Mouse (Mus musculus): ENCODE measurements around the gene Mgst2. TPM values are rescaled to one million over a fixed set of nuclear protein-coding genes. Genes with fewer than 3 reads are reported as not detected.

Gene Mgst2
- total RNA-seq (2014; rRNA removed; ENCODE audit: low replicate concordance) (3.2 and 16.5 TPM in 2 replicates), polyA plus RNA-seq (2015; fragmentation: Nextera tagmentation; extraction: Ambion mirVana) (8.7 and 9.4 TPM in 2 replicates)

- Histone ChIP-seq H3K4me2 (ENCODE audit: low read depth, low read length) (no peak within 1 kb of the TSS), H3K4me1 (ENCODE audit: control insufficient read depth, insufficient read depth) (peaks cover 22% of the 10 kb centered on the region), H3K4me3 (ENCODE audit: low read depth, low read length) (peak within 1 kb of the TSS; percentile 0; the same call in 1 of the 2 replicates), H3K9me3 (replicated peaks; ENCODE audit: control insufficient read depth, low read length) (no peaks in the 10 kb centered on the region), H3K9ac (replicated peaks; ENCODE audit: low read depth, low read length) (no peak within 1 kb of the TSS), H3K36me3 (replicated peaks; ENCODE audit: control insufficient read depth, insufficient read depth, low read length) (no peaks in the 10 kb centered on the region), H3K27me3 (ENCODE audit: control insufficient read depth, insufficient read depth, low read length) (no peaks in the 10 kb centered on the region), H3K27ac (ENCODE audit: low read depth) (no peak within 1 kb of the TSS)
- DNase-seq (ENCODE audit: low spot score) (no peak), ATAC-seq (ENCODE audit: insufficient read depth, low read depth) (no peak)
- no peak for TF ChIP-seq EP300 (IDR thresholded peaks at IDR 0.05; ENCODE audit: low read depth)
- no peak for TF ChIP-seq CTCF (IDR thresholded peaks at IDR 0.05; ENCODE audit: low read depth)
- WGBS = 73% methylated on average over 4 of the region's 4 CpGs
Measured at GRCm38 (mm10) chr3:51660060-51660459, at the start of gene Mgst2. Mgst2 (plus strand) TSS chr3:51660360.

GRCm38 (mm10) chr3:51611972-51612371 is 48.2 kb upstream of the Mgst2 start:
- Histone ChIP-seq H3K4me3 (ENCODE audit: low read depth, low read length) (no peak overlapping the region), H3K27me3 (ENCODE audit: control insufficient read depth, insufficient read depth, low read length) (no peaks in the 10 kb centered on the region), H3K4me2 (ENCODE audit: low read depth, low read length) (no peak overlapping the region), H3K27ac (ENCODE audit: low read depth) (no peak overlapping the region), H3K4me1 (ENCODE audit: control insufficient read depth, insufficient read depth) (no peaks in the 10 kb centered on the region), H3K9ac (replicated peaks; ENCODE audit: low read depth, low read length) (no peak overlapping the region), H3K36me3 (replicated peaks; ENCODE audit: control insufficient read depth, insufficient read depth, low read length) (no peaks in the 10 kb centered on the region), H3K9me3 (replicated peaks; ENCODE audit: control insufficient read depth, low read length) (no peaks in the 10 kb centered on the region)
- 10% methylated on average over 6 of the region's 6 CpGs for WGBS
- TF ChIP-seq CTCF (IDR thresholded peaks at IDR 0.05; ENCODE audit: low read depth) = peak; percentile 66
- no peak for TF ChIP-seq EP300 (IDR thresholded peaks at IDR 0.05; ENCODE audit: low read depth)
- peak; percentile 83 for DNase-seq (ENCODE audit: low spot score)
- peak; percentile 89 for ATAC-seq (ENCODE audit: insufficient read depth, low read depth)

- Histone ChIP-seq H3K36me3 (replicated peaks; ENCODE audit: control insufficient read depth, insufficient read depth, low read length) (no peaks in the 10 kb centered on the region), H3K4me2 (ENCODE audit: low read depth, low read length) (no peak overlapping the region), H3K9ac (replicated peaks; ENCODE audit: low read depth, low read length) (no peak overlapping the region), H3K4me3 (ENCODE audit: low read depth, low read length) (no peak overlapping the region), H3K27ac (ENCODE audit: low read depth) (no peak overlapping the region), H3K4me1 (ENCODE audit: control insufficient read depth, insufficient read depth) (no peaks in the 10 kb centered on the region), H3K9me3 (replicated peaks; ENCODE audit: control insufficient read depth, low read length) (no peaks in the 10 kb centered on the region), H3K27me3 (ENCODE audit: control insufficient read depth, insufficient read depth, low read length) (no peaks in the 10 kb centered on the region)
- TF ChIP-seq CTCF (IDR thresholded peaks at IDR 0.05; ENCODE audit: low read depth) (no peak), EP300 (IDR thresholded peaks at IDR 0.05; ENCODE audit: low read depth) (no peak)
- no peak for DNase-seq (ENCODE audit: low spot score)
- WGBS = 82% methylated on average over 10 of the region's 10 CpGs
- ATAC-seq (ENCODE audit: insufficient read depth, low read depth) = no peak
Measured at GRCm38 (mm10) chr3:51612398-51613356, 47.5 kb upstream of the Mgst2 start.

GRCm38 (mm10) chr3:51614278-51614677 is 45.9 kb upstream of the Mgst2 start:
- Histone ChIP-seq H3K4me2 (ENCODE audit: low read depth, low read length) (no peak overlapping the region), H3K4me3 (ENCODE audit: low read depth, low read length) (no peak overlapping the region), H3K36me3 (replicated peaks; ENCODE audit: control insufficient read depth, insufficient read depth, low read length) (no peaks in the 10 kb centered on the region), H3K9ac (replicated peaks; ENCODE audit: low read depth, low read length) (no peak overlapping the region), H3K4me1 (ENCODE audit: control insufficient read depth, insufficient read depth) (no peaks in the 10 kb centered on the region), H3K27ac (ENCODE audit: low read depth) (no peak overlapping the region), H3K27me3 (ENCODE audit: control insufficient read depth, insufficient read depth, low read length) (no peaks in the 10 kb centered on the region), H3K9me3 (replicated peaks; ENCODE audit: control insufficient read depth, low read length) (no peaks in the 10 kb centered on the region)
- TF ChIP-seq CTCF (IDR thresholded peaks at IDR 0.05; ENCODE audit: low read depth) = no peak
- no peak for DNase-seq (ENCODE audit: low spot score)
- ATAC-seq (ENCODE audit: insufficient read depth, low read depth) = no peak
- WGBS = 81% methylated on average over 13 of the region's 13 CpGs

GRCm38 (mm10) chr3:51623956-51624355 is 36.2 kb upstream of the Mgst2 start:
- TF ChIP-seq EP300 (IDR thresholded peaks at IDR 0.05; ENCODE audit: low read depth) (no peak), CTCF (IDR thresholded peaks at IDR 0.05; ENCODE audit: low read depth) (no peak)
- Histone ChIP-seq H3K27ac (ENCODE audit: low read depth) (no peak overlapping the region), H3K4me2 (ENCODE audit: low read depth, low read length) (no peak overlapping the region), H3K9ac (replicated peaks; ENCODE audit: low read depth, low read length) (no peak overlapping the region), H3K4me1 (ENCODE audit: control insufficient read depth, insufficient read depth) (no peaks in the 10 kb centered on the region), H3K4me3 (ENCODE audit: low read depth, low read length) (no peak overlapping the region), H3K27me3 (ENCODE audit: control insufficient read depth, insufficient read depth, low read length) (no peaks in the 10 kb centered on the region), H3K36me3 (replicated peaks; ENCODE audit: control insufficient read depth, insufficient read depth, low read length) (no peaks in the 10 kb centered on the region), H3K9me3 (replicated peaks; ENCODE audit: control insufficient read depth, low read length) (no peaks in the 10 kb centered on the region)
- WGBS = 54% methylated on average over 2 of the region's 2 CpGs
- no peak for DNase-seq (ENCODE audit: low spot score)
- ATAC-seq (ENCODE audit: insufficient read depth, low read depth) = no peak

Data from heart, postnatal 0 days (tissue).